In the genomic region with DNA sequence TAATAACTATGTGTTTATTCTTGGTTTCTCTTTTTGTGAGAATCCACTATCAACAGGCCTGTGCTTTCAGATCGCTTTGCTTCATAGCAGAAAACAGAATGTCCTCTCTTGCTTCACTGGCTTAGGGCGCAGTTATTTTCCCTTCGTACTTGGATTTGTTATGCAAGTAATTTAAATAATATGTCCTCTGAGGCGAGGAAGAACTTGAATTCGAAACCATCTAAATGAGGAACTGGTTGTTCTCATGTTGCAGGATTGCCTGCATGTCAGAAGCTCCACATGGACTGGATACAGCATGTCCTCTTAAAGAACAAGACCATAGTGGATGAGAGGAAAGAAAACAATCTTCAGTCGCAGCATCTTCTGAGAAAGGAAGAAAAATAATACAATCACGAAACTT, we compare ENCODE assay signal across 20 mouse cellular contexts.
"Had no signal": no experiment of that assay in that cellular context is flagged by ENCODE, and none has a peak within 500 bp of the region (broad histone marks: within the 10 kb centered on the region; RNA-seq: fewer than 3 reads in every experiment).

No protein-coding gene starts in this region.

- H3K4me1 ChIP-seq: megakaryocyte, embryonic 14.5 days; midbrain, embryonic 13.5 days; midbrain, embryonic 15.5 days; neural tube, embryonic 13.5 days; neural tube, embryonic 15.5 days; stomach, embryonic 15.5 days had no signal

- H3K4me3 ChIP-seq: megakaryocyte, embryonic 14.5 days; midbrain, embryonic 13.5 days; midbrain, embryonic 15.5 days; neural tube, embryonic 13.5 days; neural tube, embryonic 15.5 days; stomach, embryonic 15.5 days had no signal

- H3K4me2 ChIP-seq: lung, embryonic 14.5 days; midbrain, embryonic 11.5 days; midbrain, embryonic 13.5 days; midbrain, embryonic 15.5 days; neural tube, embryonic 13.5 days; neural tube, embryonic 15.5 days; stomach, embryonic 15.5 days had no signal

- H3K36me3 ChIP-seq: midbrain, embryonic 13.5 days; midbrain, embryonic 15.5 days; neural tube, embryonic 13.5 days; neural tube, embryonic 15.5 days; stomach, embryonic 15.5 days had no signal

- H3K9ac ChIP-seq: lung, embryonic 14.5 days; midbrain, embryonic 13.5 days; midbrain, embryonic 15.5 days; neural tube, embryonic 13.5 days; neural tube, embryonic 15.5 days; stomach, embryonic 15.5 days had no signal

- DNase-seq: lung, adult 18-20 months; lung, embryonic 14.5 days; lung, postnatal 10 days; lung, postnatal 4 days; retina, postnatal 1 day; right cerebral cortex, adult 18-20 months; right cerebral cortex, postnatal 25 days; right cerebral cortex, postnatal 4 days; spleen, adult 18-20 months; thymus, adult 2 months; thymus, postnatal 25 days; thymus, postnatal 4 days had no signal

- ATAC-seq: midbrain, embryonic 13.5 days; midbrain, embryonic 15.5 days had no signal

- H3K27ac ChIP-seq: midbrain, embryonic 13.5 days; midbrain, embryonic 15.5 days; neural tube, embryonic 13.5 days; neural tube, embryonic 15.5 days; stomach, embryonic 15.5 days; stomach, postnatal 0 days had no signal

- H3K9me3 ChIP-seq: megakaryocyte, embryonic 14.5 days; midbrain, embryonic 13.5 days; midbrain, embryonic 15.5 days; neural tube, embryonic 13.5 days; neural tube, embryonic 15.5 days; stomach, embryonic 15.5 days had no signal

- H3K27me3 ChIP-seq: megakaryocyte, embryonic 14.5 days; midbrain, embryonic 13.5 days; midbrain, embryonic 15.5 days; neural tube, embryonic 13.5 days; neural tube, embryonic 15.5 days; stomach, embryonic 15.5 days had no signal
